Mouse (Mus musculus): ENCODE results near the gene Fahd1.

Gene Fahd1

DNA sequence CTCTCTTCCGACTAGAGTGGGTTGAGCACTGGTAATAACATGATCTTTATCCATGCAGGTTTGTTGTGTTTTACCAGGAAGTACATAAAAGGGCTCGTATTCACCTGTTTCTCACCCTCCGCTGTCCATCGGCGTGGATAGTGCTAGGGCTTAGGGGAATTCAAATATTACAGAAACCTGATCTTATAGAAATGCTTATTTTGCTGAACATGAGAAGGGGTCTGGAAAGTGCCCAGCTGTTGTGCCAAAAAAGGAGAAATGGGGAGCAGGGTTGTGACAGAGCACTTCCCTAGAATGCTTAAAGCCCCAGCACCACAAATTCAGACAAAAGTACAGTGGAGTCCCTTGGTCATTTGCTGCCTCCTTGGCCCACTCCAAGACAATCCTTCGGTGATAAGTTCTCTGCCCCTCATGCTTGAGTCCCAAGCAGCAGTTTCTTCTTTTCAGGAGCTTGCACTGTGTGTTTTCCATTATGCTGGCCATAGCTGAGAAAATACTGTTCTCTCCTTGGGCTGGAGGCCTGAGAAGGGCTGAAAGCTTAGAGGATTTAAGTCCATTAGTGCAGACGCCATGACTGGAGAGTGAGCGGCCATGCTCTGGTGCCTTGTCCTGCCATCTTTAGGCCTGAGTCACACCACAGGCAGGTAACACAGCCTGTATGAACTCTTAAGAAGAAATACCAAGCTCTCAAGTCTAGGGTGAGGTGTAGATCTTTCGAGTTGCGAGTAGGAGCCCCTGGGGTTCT, 1.4 kb upstream of the Fahd1 start:
- ATAC-seq (ENCODE audit: insufficient number of reproducible peaks, low FRiP score, low TSS enrichment), result no peak

DNA sequence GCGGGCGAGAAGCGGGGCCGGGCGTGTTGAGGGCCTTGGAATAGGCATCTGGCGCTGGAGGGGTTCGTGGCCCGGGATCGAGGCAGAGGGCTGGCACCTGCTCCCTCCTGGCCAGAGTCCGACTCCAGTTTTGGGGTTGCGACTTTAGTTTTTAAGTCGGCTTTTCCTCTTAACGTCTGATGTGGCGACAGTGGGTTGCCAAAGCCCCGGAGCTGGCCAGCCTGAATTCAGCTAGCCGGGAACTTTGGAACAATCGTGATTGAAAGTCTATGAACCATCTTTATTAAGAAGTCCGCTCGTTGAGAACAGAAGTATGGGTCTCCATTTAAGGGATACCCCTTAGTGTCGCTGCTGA, 586 bp upstream of the Fahd1 start:
- ATAC-seq (ENCODE audit: insufficient number of reproducible peaks, low FRiP score, low TSS enrichment), result no peak

DNA sequence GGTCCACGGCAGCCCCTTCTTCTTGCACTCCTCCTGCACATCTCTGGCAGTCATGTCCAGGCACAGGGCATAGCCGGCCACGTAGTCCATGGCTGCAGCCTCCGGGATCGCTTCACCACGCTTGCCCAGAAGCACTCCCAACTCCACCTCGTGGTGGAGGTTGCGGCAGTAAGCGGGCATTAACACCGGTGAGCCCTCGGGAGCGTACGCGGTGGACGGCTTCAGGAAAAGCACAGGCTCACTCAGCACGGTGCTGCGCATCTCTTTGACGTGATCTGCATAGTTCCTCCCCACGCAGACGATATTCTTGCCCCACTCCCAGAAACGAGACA, 465 bp downstream of the Fahd1 start:
- ATAC-seq (ENCODE audit: insufficient number of reproducible peaks, low FRiP score, low TSS enrichment), result peak; percentile 71

DNA sequence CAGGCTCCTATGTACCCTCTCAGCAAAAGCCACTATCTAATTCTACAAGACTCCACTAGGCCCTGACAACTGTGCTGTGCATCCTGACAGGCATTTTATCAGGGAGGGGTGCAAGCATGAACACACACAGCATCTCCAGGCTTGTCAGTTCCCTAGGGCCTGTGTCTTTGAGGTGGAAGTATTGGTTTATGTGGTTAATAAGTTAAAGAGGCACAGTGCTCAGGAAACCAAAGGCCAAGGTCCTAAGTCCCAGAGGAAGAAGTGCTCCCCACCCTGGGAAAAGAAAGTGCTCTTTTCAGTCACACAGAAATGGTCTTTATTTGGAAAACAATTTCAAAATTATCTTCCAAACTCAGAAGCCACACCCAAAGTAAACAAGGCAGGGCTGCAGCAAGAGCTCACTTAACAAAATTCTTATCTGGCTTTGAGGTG, 1.5 kb downstream of the Fahd1 start:
- ATAC-seq (ENCODE audit: insufficient number of reproducible peaks, low FRiP score, low TSS enrichment), result no peak

DNA sequence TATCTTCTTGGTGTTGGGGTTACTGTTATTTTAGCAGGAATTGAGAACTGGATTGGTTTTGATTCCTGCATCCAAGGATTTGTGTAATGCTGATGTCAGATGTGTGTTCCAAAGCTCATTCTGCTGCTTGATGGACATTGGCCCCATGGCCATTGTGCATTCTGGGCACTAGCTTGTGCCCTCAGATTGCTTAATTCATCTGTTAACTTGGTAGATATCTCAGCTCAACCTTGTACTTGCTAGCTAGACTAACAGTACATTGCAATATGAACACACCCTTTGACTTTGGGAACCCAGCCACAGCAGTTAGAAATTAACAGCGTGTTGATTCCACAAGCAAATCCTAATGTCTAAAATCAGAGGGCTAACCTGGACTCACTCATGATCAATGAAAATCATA, 2.8 kb downstream of the Fahd1 start:
- ATAC-seq (ENCODE audit: insufficient number of reproducible peaks, low FRiP score, low TSS enrichment), result no peak

DNA sequence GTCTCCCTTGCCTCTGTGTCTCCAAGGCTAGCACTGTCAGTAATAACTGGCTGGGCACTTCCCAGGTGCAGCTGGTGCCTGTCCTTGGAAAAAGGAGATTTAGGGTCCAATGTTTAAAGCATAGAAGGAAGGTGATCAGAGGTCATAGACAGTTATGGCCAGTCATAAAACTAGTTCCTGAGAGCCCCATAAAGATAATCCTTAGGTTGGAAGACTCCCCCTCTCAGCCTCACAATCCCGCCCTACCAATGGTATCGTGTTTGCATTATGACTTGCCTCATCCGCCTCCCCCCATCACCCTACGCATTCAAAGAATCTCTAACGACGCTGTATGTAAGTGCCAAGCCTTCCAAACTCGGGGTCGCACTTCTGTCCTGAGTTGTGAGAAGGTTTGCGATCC, 5.6 kb downstream of the Fahd1 start:
- ATAC-seq (ENCODE audit: insufficient number of reproducible peaks, low FRiP score, low TSS enrichment), result no peak

DNA sequence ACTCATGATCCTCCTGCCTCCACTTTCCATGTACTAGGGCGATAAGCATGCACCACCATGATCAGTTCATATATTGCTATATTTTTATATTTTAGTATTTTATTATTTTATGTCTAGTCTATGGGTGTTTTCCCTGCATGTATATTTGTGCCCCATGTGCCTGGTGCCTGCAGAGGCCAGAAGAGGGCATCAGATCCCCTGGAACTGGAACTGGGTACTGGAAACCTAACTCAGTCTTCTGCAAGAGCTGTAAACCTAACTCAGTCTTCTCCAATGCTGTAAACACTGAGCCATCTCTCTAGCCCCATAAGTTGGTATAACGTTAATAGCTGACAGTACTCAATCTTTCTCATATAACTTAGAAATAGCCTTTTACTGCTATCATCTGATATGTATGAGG, 7.5 kb downstream of the Fahd1 start:
- no peak for ATAC-seq (ENCODE audit: insufficient number of reproducible peaks, low FRiP score, low TSS enrichment)

DNA sequence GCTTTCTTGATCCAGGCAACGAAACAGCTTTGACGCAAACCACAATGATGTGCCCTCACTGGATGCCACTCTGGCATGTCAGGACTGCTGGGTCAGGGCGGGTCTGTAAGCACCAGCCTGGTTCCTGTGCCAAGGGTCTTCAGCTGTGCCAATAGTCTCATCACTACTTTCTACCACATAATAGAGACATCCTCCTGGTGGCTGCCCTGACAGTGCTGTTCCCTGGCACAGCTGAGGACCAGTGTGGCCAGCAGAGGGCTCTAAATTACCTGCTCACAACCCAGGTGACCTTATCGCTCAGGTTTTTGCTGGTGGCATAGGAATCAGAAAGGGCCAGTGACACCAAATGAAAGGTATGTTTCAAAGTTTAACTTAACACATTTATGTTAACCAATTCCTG, 9.0 kb downstream of the Fahd1 start:
- no peak for ATAC-seq (ENCODE audit: insufficient number of reproducible peaks, low FRiP score, low TSS enrichment)

DNA sequence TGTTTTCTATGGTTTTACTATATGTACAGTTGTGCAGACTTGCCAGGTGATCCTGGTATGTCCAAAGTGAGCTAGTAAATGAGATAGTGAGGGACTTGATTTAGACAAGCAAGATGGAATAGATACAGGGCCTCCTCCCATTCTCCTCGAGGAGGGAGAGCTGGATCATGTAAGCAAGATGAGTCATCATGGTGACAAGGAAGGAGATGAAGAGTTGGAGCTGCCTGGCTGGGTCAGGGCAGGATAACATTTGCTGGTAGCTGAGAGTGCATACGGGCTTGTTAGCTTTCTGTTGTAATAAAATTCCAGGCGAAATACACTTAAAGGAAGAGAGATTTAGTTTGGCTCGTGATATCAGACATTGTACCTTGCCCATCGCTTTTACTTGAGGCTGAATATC, 9.8 kb downstream of the Fahd1 start:
- ATAC-seq (ENCODE audit: insufficient number of reproducible peaks, low FRiP score, low TSS enrichment), result no peak

DNA sequence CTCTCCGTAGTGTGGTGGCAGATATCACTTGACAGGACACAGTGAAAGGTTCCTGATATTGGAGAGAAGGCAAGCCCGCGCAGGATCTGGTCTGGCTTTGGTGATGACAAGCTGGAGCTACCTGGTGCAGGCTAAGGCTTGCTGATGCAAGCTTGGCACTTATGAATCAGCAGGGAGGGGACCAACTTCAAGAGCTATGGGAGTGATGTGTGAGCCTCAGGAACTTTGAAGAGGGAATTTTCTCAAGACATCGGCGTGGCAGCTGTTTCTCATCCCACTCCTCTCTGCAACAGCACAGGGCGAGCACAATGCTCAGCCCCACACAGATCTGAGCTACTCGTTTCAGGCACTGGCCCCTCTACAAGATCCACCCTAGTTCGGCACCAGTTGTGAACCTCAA, 10.3 kb downstream of the Fahd1 start, which contains the start of gene Hagh:
Gene Hagh (plus strand): TSS at position 302 of the 400 bp plus-strand sequence.
- ATAC-seq (ENCODE audit: insufficient number of reproducible peaks, low FRiP score, low TSS enrichment), result no peak

DNA sequence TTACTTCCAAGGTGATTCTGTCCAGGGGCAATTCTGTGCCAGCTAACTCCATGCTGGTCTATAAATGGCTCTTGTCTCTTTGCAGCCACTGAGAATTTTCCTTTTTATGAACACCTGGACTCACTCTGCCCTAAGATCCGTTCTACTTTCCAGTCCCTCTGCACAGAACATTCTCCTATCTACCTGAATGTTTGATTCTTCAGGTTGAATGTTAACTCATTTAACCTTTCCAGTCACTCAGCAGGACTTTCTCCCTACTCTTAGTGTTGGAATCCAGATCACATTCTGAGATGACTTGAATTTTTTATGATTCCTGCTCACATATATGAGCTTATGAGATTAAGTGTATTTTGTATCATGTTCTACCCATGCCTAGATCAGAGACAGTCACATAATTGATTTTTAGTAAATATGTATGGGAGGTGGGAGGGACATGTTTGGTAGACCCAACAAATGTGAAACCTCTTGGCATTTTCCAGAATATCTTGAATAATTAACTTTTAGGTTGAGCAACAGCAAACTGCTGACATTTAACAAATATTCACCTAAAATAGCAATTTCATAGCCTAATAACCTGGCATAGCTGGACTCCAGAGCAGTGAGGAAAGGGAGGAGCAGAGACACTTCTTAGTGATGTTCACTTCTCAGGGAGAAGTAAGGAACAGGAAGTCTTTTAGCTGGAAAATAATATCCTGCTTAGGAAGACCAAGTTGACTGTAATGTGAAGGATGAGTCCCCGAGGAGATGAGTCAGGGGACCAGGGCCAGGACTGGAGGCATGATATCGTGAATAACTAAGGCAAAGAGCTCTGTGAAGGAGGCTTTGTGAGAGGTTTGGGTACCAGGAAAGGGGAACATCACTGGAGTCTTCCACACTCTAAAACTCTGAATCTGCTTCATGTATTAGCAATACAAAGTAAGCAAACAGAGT, 28.5 kb downstream of the Fahd1 start:
- ATAC-seq (ENCODE audit: insufficient number of reproducible peaks, low FRiP score, low TSS enrichment), result no peak

DNA sequence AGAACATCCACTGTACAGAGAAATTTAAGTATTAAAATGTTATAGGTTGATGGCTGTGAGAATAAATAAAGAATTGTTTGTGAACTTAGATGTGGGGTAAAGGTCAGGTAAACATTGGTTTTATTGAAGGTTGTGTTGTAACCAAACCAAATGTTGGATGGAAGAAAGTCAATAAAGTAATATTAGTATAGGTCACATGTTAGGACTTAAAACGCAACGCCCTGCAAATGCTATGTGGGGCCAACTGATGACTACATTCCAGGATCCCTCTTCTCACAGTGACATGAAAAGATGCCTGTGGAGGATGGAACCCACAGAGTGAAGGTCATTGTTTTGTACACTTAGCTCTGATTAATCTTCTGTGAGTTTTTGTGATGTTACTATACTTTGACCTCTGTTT, 30.7 kb downstream of the Fahd1 start:
- ATAC-seq (ENCODE audit: insufficient number of reproducible peaks, low FRiP score, low TSS enrichment), result no peak

DNA sequence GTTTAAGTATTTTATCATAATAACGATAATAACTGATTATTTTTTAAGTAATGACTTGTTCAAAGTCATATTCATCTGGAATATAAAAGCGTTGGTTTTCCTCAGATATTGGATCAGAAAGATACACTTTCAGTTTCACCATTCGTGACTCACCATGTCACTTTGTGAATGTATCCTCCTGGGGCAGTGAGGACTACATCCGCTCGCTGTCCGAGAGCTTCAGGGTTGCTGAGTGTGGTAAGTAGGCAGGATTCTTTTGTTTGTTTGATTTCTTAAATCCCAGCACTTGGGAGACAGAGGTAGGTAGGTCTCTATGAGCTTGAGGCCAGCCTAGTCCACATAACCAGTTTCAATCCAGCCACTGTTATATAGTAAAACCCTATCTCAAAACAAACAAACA, 32.0 kb downstream of the Fahd1 start:
- ATAC-seq (ENCODE audit: insufficient number of reproducible peaks, low FRiP score, low TSS enrichment), result no peak

DNA sequence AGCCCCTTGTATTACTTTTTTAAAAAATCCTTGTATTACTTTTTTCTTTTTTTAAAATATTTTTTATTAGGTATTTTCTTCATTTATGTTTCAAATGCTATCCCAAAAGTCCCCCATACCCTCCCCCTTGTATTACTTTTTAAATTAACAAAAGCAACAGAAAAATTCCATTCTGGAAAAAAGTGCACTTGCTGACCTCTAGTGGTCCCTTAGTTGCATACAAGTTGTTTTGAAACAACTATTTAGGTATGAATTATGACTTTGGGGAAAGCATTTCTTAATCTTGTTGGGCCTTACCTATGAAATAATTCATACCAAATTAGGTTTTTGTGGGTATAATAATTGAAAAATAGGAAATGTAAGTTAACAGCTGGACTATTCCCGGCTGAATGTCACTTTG, 32.7 kb downstream of the Fahd1 start:
- no peak for ATAC-seq (ENCODE audit: insufficient number of reproducible peaks, low FRiP score, low TSS enrichment)

DNA sequence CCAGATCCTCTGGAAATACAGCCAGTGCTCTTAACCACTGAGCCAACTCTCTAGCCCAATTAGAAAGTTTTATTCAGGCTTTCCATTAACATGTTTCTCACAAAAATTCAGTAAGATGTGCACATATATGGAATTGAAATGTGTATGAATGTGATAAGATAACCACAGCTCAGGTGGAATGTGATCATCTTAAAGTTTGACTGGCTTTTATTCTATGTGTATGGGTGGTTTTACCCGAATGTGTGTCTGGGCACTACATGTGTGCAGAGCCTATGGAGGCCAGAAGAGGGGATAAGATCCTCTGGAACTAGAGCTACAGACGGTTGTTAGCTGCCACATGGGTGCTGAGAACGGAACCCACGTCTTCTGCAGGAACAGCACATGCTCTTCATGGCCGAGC, 34.9 kb downstream of the Fahd1 start:
- ATAC-seq (ENCODE audit: insufficient number of reproducible peaks, low FRiP score, low TSS enrichment), result no peak

DNA sequence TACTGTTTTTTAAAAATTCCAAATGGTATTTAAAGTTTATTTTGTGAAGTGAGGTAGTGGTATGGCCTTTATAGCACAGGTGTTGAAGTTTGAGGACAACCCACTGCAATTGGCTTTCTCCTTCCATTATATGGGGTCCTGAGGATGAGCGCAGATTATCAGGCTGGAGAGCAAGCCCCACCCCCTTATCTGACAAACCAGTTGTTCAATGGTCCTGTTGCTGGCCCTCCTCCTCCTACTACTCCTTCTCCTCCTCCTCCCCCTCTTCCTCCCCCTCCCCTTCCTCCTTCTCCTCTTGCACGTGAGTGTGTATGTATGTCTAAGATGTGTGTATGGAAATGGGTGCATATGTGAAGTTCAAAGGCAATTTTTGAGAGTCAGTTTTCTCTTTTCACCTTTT, 37.9 kb downstream of the Fahd1 start:
- ATAC-seq (ENCODE audit: insufficient number of reproducible peaks, low FRiP score, low TSS enrichment), result no peak

DNA sequence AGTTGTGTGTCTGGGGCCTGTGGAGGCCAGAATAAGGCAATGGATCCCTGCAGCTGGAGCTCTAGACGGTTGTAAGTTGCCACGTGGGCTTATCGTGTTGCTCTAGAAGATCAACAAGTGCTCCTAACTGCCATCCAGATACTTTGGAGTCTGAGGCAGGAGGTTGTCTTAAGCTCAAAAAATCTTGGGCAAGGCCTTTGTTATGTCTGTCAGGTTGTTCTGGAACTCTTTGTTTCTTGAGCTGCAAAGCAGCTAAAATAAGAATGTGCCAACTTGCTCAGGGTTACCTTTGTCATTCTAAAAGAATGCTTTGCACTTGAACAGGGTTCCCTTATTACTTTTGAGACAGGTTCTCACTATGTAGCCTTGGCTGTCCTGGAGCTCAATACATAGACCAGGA, 39.0 kb downstream of the Fahd1 start:
- no peak for ATAC-seq (ENCODE audit: insufficient number of reproducible peaks, low FRiP score, low TSS enrichment)

DNA sequence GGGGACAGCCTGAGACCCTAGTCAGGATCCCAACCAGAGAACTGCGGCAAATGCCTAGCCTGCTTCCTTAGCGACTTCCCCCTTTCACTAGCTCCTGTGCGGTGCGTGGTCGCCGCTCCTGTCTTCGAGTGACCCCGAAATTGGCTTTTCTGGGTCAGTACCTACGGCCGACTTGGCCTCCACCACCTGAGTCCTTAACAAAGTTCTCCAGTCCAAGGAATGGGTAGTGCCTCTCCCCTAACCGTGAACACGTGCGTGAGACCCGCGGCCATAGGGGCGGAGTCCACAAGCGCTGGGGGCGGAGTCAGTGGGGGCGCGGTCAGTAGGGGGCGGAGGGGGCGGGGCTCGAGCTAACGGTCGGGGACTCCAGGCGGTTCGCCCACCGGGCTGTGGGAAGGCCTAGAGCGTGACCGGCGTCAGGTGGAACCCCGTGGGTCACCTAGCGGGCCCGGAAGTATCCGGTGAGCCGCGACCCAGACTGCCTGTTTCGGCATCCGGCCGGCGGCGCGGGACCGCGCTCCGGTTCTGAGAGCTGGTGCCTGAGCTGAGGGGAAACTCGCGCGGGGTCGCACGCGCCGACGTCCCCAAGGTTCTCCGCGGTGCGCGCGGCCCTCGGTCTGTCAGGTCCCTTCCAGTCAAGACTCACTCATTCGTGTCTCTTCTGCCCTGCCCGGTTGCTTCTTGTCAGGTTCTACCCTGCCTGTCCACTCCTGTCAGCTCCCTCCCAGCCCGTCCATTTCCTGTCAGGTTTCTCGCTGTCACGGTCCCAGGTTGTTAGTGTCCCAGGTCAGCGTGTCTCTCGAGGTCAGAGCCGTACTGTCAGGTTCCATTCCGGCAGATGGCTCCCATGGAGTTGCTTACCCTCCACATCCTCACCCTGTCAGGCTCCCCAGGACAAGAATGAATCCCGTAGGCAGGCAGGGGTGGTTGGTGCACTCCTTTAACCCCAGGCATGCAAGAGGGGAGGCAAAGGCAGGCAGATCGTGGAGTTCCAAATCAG, 45.9 kb downstream of the Fahd1 start, which contains the start of gene Meiob:
Gene Meiob (plus strand): TSS at position 338 of the 1,000 bp plus-strand sequence.
- no peak for ATAC-seq (ENCODE audit: insufficient number of reproducible peaks, low FRiP score, low TSS enrichment)

DNA sequence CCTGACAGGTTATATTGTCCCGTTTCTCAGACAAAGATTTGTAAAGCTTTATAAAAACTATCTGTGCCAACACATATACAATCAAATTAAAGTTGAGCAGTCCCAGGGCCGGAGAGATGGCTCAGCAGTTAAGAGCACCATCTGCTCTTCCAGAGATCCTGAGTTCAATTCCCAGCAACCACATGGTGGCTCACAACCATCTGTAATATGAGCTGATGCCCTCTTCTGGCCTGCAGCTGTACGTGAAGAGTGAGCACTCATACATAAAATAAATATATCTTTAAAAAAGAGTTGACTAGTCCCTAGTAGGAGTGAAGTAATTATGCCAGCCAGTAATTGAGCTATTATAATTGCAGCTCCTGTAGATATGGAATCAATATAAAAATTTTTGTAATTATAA, 49.6 kb downstream of the Fahd1 start:
- ATAC-seq (ENCODE audit: insufficient number of reproducible peaks, low FRiP score, low TSS enrichment), result no peak

DNA sequence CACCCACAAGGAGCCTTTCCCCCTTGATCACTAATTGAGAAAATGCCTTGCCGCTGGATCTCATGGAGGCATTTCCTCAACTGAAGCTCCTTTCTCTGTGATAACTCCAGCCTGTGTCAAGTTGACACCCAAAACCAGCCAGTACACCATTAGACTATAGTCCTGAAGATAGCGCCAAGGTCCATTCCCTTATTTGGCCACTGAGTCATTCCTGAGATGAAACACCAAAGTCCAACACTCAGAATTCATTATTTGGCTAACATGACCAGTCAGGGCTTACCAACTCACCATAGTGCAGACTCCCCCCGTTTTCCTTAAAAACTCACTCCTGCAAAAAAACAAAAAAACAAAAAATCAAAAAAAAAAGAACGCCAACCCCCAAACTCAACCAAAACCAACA, 50.7 kb downstream of the Fahd1 start:
- ATAC-seq (ENCODE audit: insufficient number of reproducible peaks, low FRiP score, low TSS enrichment), result no peak
